Mouse (Mus musculus): ENCODE results near the gene Gm10378.
"Not testable (repeated sequence)": the region's sequence is repeated elsewhere in the genome, so short reads cannot be mapped to it uniquely, and the experiment has no call there.

The Gm10378 gene

GRCm38 (mm10) chr14:42655638-42656037 is at the start of gene Gm10378:
Gene Gm10378, plus strand, starts transcription at chr14:42655938.
- DNase-seq = not testable (repeated sequence)

GRCm38 (mm10) chr14:42641817-42642216 is 13.9 kb upstream of the Gm10378 start, which contains the start of gene Gm3633:
Gene Gm3633, minus strand, starts transcription at chr14:42641917.
- DNase-seq = not testable (repeated sequence)

Data from lung, postnatal 36 days (tissue).